Mouse (Mus musculus) lung, adult 2 months (tissue): ENCODE measurements around the gene Bcdin3d.

Experiments used
- CTCF ChIP-seq: fragments of 200-500 bp; IDR thresholded peaks from 2 replicates; pipeline ENCODE4 v1.5.1; 2011; ENCODE audit warnings: mild to moderate bottlenecking, low read length, control low read depth; ENCODE audit not compliant: insufficient read depth
- POLR2A ChIP-seq: fragments of 200-500 bp; IDR thresholded peaks from 2 replicates; pipeline ENCODE4 v1.6.1; 2011; ENCODE audit warnings: low read depth, mild to moderate bottlenecking, control low read depth, low read length, borderline replicate concordance; ENCODE audit errors: extremely low read depth

- no peak for TF ChIP-seq CTCF
- TF ChIP-seq POLR2A = no peak
Measured at GRCm38 (mm10) chr15:99422551-99422950, 52.0 kb downstream of the Bcdin3d start.
